Mouse (Mus musculus) left cerebral cortex, postnatal 14 days (tissue): ENCODE data around the gene Avpi1. TPM values are rescaled to one million over a fixed set of nuclear protein-coding genes. Genes with fewer than 3 reads are reported as not detected.

Source experiments
- DNase-seq, 2 experiments: peaks; one replicate each; pipeline ENCODE4 v3.0.0; 2021 to 2022; ENCODE audit warnings: low spot score in 2 of 2, mixed read lengths in 1 of 2
- intact Hi-C: fragments of 180-260 bp; cut with DNase I; formaldehyde crosslinking; loops from one replicate; pipeline ENCODE4 v1.15.1; 2025
- total RNA-seq, 2 experiments: library from RNA; stranded (reverse); gene quantifications; 2 replicates each; pipeline ENCODE4 v1.2.3; 2021

The Avpi1 gene
- total RNA-seq, 2 experiments from 2014 or later = 28.8 to 29.0 TPM

- intact Hi-C loops = no loop called here
- DNase-seq = no peak
Observed at GRCm38 (mm10) chr19:42146276-42147010, 17.6 kb upstream of the Avpi1 start.

DNA sequence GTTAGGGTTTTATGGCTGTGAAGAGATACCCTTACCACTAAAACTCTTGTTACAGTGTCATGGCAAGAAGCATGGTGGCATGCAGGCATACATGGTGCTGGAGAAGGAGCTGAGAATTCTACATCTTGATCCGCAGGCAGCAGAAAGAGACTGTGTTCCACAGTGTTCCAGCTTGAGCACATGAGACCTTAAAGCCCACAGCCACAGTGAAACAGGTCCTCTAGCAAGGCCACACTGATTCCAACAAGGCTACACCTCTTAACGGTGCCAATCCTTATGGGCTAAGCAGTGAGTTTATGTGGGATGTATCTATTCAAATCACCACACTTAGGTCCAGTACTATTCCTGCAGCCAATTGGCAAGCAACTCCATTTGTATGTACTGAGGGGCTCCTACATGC is 16.9 kb upstream of the Avpi1 start:
- DNase-seq = no peak
- intact Hi-C loops = no loop called here

DNA sequence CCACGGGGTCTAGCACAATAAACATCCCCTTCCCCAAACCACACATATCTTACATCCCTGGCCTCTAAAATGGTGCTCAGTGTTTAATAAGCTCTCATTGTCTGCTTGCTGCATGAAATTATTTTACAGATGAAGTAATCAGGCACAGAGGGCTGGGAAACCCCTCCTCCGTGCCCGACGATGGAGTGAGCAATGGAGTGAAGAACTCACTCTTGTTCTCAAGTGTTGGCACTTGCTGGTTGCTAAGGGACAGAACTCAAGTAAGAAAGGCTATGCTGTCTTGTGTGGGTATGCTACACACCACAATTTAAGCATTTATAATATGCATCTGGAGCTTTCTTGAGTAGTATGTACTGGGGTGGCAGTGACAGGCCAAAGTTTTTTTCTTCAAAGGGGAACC is 16.4 kb upstream of the Avpi1 start:
- intact Hi-C loops = no loop called here
- peak in 1 of 2 experiments; percentile 62 for DNase-seq

GRCm38 (mm10) chr19:42144541-42145167 is 15.8 kb upstream of the Avpi1 start:
- DNase-seq = peak; percentile 95
- intact Hi-C loops = no loop called here

DNA sequence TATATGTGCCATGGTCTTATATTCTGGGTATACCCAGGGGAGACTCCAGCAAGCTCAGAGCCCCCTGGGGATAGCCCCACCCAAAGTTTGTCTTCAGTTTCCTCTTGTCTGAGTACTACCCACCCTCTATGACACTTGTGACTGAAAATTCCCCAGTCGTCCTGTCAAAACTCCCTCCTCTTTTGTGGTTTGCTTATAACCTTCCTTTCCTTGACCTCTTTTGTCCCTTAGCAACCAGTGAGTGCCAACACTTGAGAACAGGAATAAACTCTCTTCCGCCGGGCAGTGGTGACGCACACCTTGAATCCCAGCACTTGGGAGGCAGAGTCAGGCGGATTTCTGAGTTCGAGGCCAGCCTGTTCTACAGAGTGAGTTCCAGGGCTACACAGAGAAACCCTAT is 15.2 kb upstream of the Avpi1 start:
- DNase-seq = no peak
- intact Hi-C loops = no loop called here

DNA sequence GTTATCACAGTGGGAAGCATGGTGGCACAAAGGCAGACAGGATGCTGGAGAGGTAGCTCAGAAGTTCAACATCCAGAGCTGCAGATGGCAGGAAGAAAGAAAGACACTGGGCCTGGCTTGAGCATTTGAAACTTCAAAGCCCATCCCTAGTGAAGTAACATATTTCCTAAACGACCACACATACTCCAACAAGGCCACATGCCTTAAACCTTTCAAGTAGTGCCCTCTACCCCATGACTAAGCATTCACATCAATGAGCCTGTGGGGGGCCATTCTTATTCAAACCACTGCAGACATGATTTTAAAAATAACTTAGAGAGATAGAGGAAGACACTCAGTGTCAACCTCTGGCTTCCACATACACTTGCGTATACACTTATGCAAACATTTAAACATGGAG is 13.9 kb upstream of the Avpi1 start:
- intact Hi-C loops = no loop called here

GRCm38 (mm10) chr19:42141998-42142397 is 13.1 kb upstream of the Avpi1 start:
- intact Hi-C loops = no loop called here
- no peak for DNase-seq

More for the DNA sequence above, 13.9 kb upstream of the Avpi1 start:
- no peak for DNase-seq

GRCm38 (mm10) chr19:42139724-42140517 is 11.1 kb upstream of the Avpi1 start:
- DNase-seq = no peak
- intact Hi-C loops = no loop called here

GRCm38 (mm10) chr19:42138517-42139285 is 9.8 kb upstream of the Avpi1 start:
- DNase-seq = no peak
- intact Hi-C loops = no loop called here

GRCm38 (mm10) chr19:42137167-42137672 is 8.4 kb upstream of the Avpi1 start:
- intact Hi-C loops = no loop called here

GRCm38 (mm10) chr19:42136126-42136525 is 7.3 kb upstream of the Avpi1 start:
- intact Hi-C loops = no loop called here
- no peak for DNase-seq

More at GRCm38 (mm10) chr19:42137167-42137672, 8.4 kb upstream of the Avpi1 start:
- DNase-seq = no peak

DNA sequence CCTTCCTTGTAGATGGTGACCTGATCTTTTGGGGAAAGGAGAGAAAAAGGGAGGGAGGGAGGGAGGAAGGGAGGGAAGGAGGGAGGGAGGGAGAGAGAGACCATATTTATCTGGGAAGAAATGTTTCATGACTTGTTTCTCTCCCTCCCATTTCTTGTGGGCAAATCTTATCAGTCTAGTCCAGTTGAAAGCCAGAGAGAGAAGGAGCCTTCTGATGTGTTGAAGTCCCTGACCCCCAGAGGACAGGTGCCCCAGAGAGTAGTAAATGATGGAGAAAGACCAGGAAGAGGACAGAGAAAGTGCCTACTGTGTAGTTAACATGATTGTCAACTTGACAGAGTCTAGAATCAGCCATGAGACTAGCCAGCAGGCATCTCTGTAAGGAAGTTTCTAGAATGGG is 6.2 kb upstream of the Avpi1 start:
- intact Hi-C loops = no loop called here
- no peak for DNase-seq

DNA sequence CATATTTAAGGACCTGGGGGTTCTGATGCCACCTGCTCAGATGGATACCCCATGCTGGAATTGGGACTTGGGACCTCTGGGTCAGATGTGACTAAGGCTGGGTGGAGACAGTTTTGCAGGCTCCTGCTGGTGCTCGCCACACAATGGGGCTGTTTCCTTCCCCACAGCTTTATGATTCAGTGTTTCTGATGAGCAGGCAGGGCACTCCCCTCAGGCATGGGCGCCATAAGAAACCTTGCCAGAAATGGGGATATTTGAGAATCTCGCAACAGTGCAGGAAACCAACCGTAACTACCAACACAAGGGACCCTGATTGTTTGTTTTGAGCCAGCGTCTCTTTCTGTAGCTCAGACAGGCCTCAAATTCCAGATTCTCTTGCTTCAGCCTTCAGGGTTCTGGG is 2.2 kb upstream of the Avpi1 start:
- DNase-seq = no peak
- intact Hi-C loops = no loop called here

DNA sequence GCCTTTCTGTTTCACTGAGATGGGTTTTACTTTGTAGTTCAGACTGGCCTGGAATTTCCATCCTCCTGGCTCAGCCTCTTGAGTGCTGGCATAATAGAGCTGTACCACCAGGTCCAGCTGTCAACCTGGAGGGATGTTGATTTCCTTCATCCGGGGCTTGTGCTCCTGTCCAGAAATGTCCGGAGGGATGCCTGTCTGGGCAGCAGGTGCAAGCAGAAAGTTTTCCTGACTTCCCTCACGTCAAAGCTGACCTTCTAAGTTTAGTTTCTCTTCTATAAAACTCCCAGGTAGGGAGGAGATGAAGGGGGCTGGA is 1.4 kb upstream of the Avpi1 start:
- intact Hi-C loops = no loop called here
- DNase-seq = no peak

GRCm38 (mm10) chr19:42129509-42130293 is 842 bp upstream of the Avpi1 start:
- peak in 1 of 2 experiments; percentile 52 for DNase-seq
- intact Hi-C loops = loop anchor here (2.0 kb wide), 1 partner anchor 39 kb away; the partner anchor contains the start of gene Pi4k2a

GRCm38 (mm10) chr19:42128052-42128740 is 663 bp downstream of the Avpi1 start:
- intact Hi-C loops = loop anchor here (2.0 kb wide), 1 partner anchor 37 kb away; the partner anchor contains the start of gene Pi4k2a
- no peak for DNase-seq

GRCm38 (mm10) chr19:42127024-42127423 is 1.8 kb downstream of the Avpi1 start:
- intact Hi-C loops = no loop called here
- no peak for DNase-seq

DNA sequence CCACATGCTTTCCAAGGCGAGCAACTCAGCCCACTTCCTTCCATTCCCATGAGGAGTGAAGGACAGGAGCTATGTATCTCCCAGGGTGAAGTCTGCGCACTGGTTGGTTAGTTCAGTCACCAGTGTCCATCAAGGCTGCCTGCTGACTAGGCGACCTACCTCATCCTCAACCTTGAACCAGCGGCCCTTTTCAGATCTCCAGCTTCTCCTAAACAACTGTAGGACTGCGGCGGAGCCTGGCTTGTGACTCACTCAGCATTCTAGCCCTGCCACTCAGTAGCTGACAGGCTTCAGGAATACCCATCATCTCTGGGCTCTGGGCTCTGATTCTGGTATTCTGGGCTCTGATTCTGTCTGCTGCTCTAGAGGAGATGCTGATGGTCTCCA is 2.6 kb downstream of the Avpi1 start:
- intact Hi-C loops = no loop called here
- DNase-seq = no peak
